Mouse (Mus musculus) liver, adult 2 months (tissue): ENCODE data around the gene Defa36. TPM values are rescaled to one million over a fixed set of nuclear protein-coding genes. Genes with fewer than 3 reads are reported as not detected.
"Not testable (repeated sequence)": the region's sequence is repeated elsewhere in the genome, so short reads cannot be mapped to it uniquely, and the experiment has no call there.

Source experiments
- DNase-seq: peaks from one replicate; pipeline ENCODE4 v3.0.0-alpha.2; 2011; ENCODE audit warnings: low read depth, low spot score; ENCODE audit errors: extremely low read depth
- H3K27ac ChIP-seq: fragments of 200-500 bp; replicated peaks from 2 replicates; pipeline ENCODE4 v1.5.1; 2012; ENCODE audit warnings: low read depth, mild to moderate bottlenecking, control low read depth, inconsistent platforms, low read length; ENCODE audit not compliant: insufficient read depth
- H3K27me3 ChIP-seq: fragments of 200-500 bp; 2 replicates; pipeline ENCODE4 v1.6.1; 2012; ENCODE audit warnings: mild to moderate bottlenecking, moderate library complexity, low read length, inconsistent platforms; ENCODE audit not compliant: control insufficient read depth, insufficient read depth
- H3K36me3 ChIP-seq: fragments of 200-500 bp; 2 replicates; pipeline ENCODE4 v1.6.1; 2012; ENCODE audit warnings: low read length, inconsistent platforms; ENCODE audit not compliant: control insufficient read depth, insufficient read depth
- H3K4me1 ChIP-seq: fragments of 200-500 bp; 2 replicates; pipeline ENCODE4 v1.6.1; 2011; ENCODE audit warnings: low read length; ENCODE audit not compliant: control insufficient read depth, insufficient read depth
- H3K4me3 ChIP-seq: fragments of 200-500 bp; 2 replicates; pipeline ENCODE4 v1.5.1; 2011; ENCODE audit warnings: low read depth, mild to moderate bottlenecking, control low read depth, low read length, moderate library complexity; ENCODE audit not compliant: insufficient read depth
- H3K79me2 ChIP-seq: fragments of 200-500 bp; 2 replicates; pipeline ENCODE4 v1.6.1; 2012; ENCODE audit warnings: inconsistent platforms, mild to moderate bottlenecking, low read length, moderate library complexity; ENCODE audit not compliant: control insufficient read depth, insufficient read depth
- H3K9ac ChIP-seq: fragments of 200-500 bp; 2 replicates; pipeline ENCODE4 v1.6.1; 2012; ENCODE audit warnings: low read depth, mild to moderate bottlenecking, control low read depth, inconsistent platforms, low read length
- WGBS: fragments of 180-500 bp; shearing (Covaris S2); methylation state at CpG from one replicate; pipeline ENCODE4 v1.1.7; 2018; 5-methylcytosine and 5-hydroxymethylcytosine counted together
- polyA plus RNA-seq: library from polyadenylated mRNA; depleted of rRNA; stranded (reverse); fragments of >200 nt; gene quantifications from 2 replicates; pipeline ENCODE4 v1.2.3, GENCODE M21; 2012; rRNA removed
- total RNA-seq: library from RNA; depleted of rRNA; stranded (reverse); fragments of >200 nt; gene quantifications from 2 replicates; pipeline ENCODE4 v1.2.3, GENCODE M21; 2014; rRNA removed

Defa36 gene
- total RNA-seq: not detected in 2 replicates
- not detected in 2 replicates for polyA plus RNA-seq

GRCm38 (mm10) chr8:21427111-21427510 is at the start of gene Defa36:
Gene Defa36, plus strand, starts transcription at chr8:21427411.
- H3K4me1 ChIP-seq, H3K79me2 ChIP-seq, H3K36me3 ChIP-seq, DNase-seq, H3K9ac ChIP-seq, H3K27me3 ChIP-seq, H3K27ac ChIP-seq, H3K4me3 ChIP-seq: not testable (repeated sequence)
- WGBS: no CpG with 5 or more reads among the region's 1 CpGs

DNA sequence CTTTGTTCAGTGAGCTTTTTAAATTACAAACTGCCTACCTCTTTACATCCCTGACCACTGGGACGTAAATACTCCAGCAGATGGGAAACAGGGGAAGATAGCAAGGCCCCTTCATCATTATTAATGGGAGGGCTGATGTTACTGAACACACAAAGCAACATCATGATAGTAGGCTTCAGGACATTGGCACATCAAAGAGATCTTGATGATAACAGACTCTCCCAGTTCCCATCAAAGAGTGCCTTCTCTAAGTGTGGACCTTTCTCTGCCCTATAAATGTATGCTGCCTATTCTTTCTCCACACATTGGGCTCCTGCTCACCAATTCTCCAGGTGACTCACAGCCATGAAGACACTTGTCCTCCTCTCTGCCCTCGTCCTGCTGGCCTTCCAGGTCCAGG is 49.0 kb upstream of the Defa36 start, which contains the start of gene Defa2:
TSS of gene Defa2 (plus strand) at position 301 of the 400 bp plus-strand sequence.
- DNase-seq, H3K79me2 ChIP-seq, H3K4me3 ChIP-seq, H3K27me3 ChIP-seq, H3K4me1 ChIP-seq, H3K36me3 ChIP-seq, H3K9ac ChIP-seq, H3K27ac ChIP-seq: not testable (repeated sequence)
- 40% methylated on average over 1 of the region's 2 CpGs for WGBS

DNA sequence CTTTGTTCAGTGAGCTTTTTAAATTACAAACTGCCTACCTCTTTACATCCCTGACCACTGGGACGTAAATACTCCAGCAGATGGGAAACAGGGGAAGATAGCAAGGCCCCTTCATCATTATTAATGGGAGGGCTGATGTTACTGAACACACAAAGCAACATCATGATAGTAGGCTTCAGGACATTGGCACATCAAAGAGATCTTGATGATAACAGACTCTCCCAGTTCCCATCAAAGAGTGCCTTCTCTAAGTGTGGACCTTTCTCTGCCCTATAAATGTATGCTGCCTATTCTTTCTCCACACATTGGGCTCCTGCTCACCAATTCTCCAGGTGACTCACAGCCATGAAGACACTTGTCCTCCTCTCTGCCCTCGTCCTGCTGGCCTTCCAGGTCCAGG is 35.7 kb upstream of the Defa36 start, which contains the start of gene Defa33:
TSS of gene Defa33 (plus strand) at position 301 of the 400 bp plus-strand sequence.
- DNase-seq, H3K27ac ChIP-seq, H3K4me3 ChIP-seq, H3K9ac ChIP-seq, H3K27me3 ChIP-seq, H3K36me3 ChIP-seq, H3K79me2 ChIP-seq, H3K4me1 ChIP-seq: not testable (repeated sequence)
- no CpG with 5 or more reads among the region's 2 CpGs for WGBS

DNA sequence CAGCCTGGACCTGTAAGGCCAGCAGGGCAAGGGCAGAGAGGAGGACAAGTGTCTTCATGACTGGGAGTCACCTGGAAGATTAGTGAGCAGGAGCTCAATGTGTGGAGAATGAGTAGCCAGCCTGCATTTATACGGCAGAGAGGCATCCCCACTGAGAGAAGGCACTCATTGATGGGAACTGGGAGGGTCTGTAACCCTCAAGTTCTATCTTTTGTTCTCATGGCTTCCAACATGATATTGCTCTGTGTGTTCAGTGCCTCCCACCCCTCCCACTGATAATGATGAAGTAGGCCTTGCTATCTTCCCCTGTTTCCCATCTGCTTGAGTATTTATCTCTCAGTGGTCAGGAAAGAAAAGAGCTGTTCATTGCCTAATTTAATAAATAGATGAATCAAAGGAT is 29.2 kb downstream of the Defa36 start, which contains the start of gene Gm7849:
TSS of gene Gm7849 (minus strand) at position 101 of the 400 bp plus-strand sequence.
- WGBS: no CpG with 5 or more reads among the region's 1 CpGs
- DNase-seq, H3K36me3 ChIP-seq, H3K9ac ChIP-seq, H3K79me2 ChIP-seq, H3K4me1 ChIP-seq, H3K4me3 ChIP-seq, H3K27me3 ChIP-seq, H3K27ac ChIP-seq: not testable (repeated sequence)

Other genes with a start within 250 kb of the Defa36 start
- gene Defa31, start 235.8 kb upstream of the Defa36 start, total RNA-seq: not detected in 2 replicates
- not detected in 2 replicates for gene Defa31, start 235.8 kb upstream of the Defa36 start, polyA plus RNA-seq
- gene Gm15293, start 225.8 kb upstream of the Defa36 start, total RNA-seq: not detected in 2 replicates
- not detected in 2 replicates for gene Gm15293, start 225.8 kb upstream of the Defa36 start, polyA plus RNA-seq
- gene Gm15292, start 177.7 kb upstream of the Defa36 start, total RNA-seq: not detected in 2 replicates
- not detected in 2 replicates for gene Gm15292, start 177.7 kb upstream of the Defa36 start, polyA plus RNA-seq
- gene Defa27, start 111.9 kb upstream of the Defa36 start, total RNA-seq: not detected in 2 replicates
- gene Defa27, start 111.9 kb upstream of the Defa36 start, polyA plus RNA-seq: not detected in 2 replicates
- gene Defa29, start 100.4 kb upstream of the Defa36 start, total RNA-seq: not detected in 2 replicates
- gene Defa29, start 100.4 kb upstream of the Defa36 start, polyA plus RNA-seq: not detected in 2 replicates
- gene Defa2, start 48.9 kb upstream of the Defa36 start, total RNA-seq: not detected in 2 replicates
- gene Defa2, start 48.9 kb upstream of the Defa36 start, polyA plus RNA-seq: not detected in 2 replicates
- gene Defa33, start 35.6 kb upstream of the Defa36 start, total RNA-seq: not detected in 2 replicates
- gene Defa33, start 35.6 kb upstream of the Defa36 start, polyA plus RNA-seq: not detected in 2 replicates
- not detected in 2 replicates for gene Gm7849, start 29.1 kb downstream of the Defa36 start, total RNA-seq
- not detected in 2 replicates for gene Gm7849, start 29.1 kb downstream of the Defa36 start, polyA plus RNA-seq
- gene Defa20, start 81.8 kb downstream of the Defa36 start, total RNA-seq: not detected in 2 replicates
- not detected in 2 replicates for gene Defa20, start 81.8 kb downstream of the Defa36 start, polyA plus RNA-seq
- gene Defa32, start 101.6 kb downstream of the Defa36 start, total RNA-seq: not detected in 2 replicates
- not detected in 2 replicates for gene Defa32, start 101.6 kb downstream of the Defa36 start, polyA plus RNA-seq
- not detected in 2 replicates for gene Defa37, start 138.0 kb downstream of the Defa36 start, total RNA-seq
- gene Defa37, start 138.0 kb downstream of the Defa36 start, polyA plus RNA-seq: not detected in 2 replicates
- not detected in 2 replicates for gene Defa28, start 155.6 kb downstream of the Defa36 start, total RNA-seq
- gene Defa28, start 155.6 kb downstream of the Defa36 start, polyA plus RNA-seq: not detected in 2 replicates
- gene Gm7861, start 167.1 kb downstream of the Defa36 start, total RNA-seq: not detected in 2 replicates
- not detected in 2 replicates for gene Gm7861, start 167.1 kb downstream of the Defa36 start, polyA plus RNA-seq
- not detected in 2 replicates for gene Defa26, start 190.8 kb downstream of the Defa36 start, total RNA-seq
- not detected in 2 replicates for gene Defa26, start 190.8 kb downstream of the Defa36 start, polyA plus RNA-seq
- gene Defa17, start 228.4 kb downstream of the Defa36 start, total RNA-seq: not detected in 2 replicates
- not detected in 2 replicates for gene Defa17, start 228.4 kb downstream of the Defa36 start, polyA plus RNA-seq
- not detected in 2 replicates for gene Defa34, start 238.4 kb downstream of the Defa36 start, total RNA-seq
- gene Defa34, start 238.4 kb downstream of the Defa36 start, polyA plus RNA-seq: not detected in 2 replicates